Mouse (Mus musculus) intestine, embryonic 14.5 days (tissue): ENCODE results near the gene 3110018I06Rik. TPM values are rescaled to one million over a fixed set of nuclear protein-coding genes. Genes with fewer than 3 reads are reported as not detected.
A peak's percentile ranks its signal among the peaks of the same experiment; 100 is the strongest.

ENCODE experiments used
- ATAC-seq: fragments of 200-750 bp; cut with Nextera tagmentation; replicated peaks from 2 replicates; pipeline ENCODE4 v1.8.0; 2017; ENCODE audit warnings: low read depth, moderate number of reproducible peaks, moderate TSS enrichment, moderate library complexity; ENCODE audit not compliant: low FRiP score, low TSS enrichment
- DNase-seq: peaks from one replicate; pipeline ENCODE4 v3.0.0-alpha.2; 2018; ENCODE audit warnings: low spot score
- H3K27ac ChIP-seq: fragments of 300-500 bp; sonication (generic); 2 replicates; pipeline ENCODE4 v1.5.1; 2014; ENCODE audit warnings: low read depth, mild to moderate bottlenecking, control low read depth
- H3K27me3 ChIP-seq: fragments of 300-500 bp; sonication (generic); replicated peaks from 2 replicates; pipeline ENCODE4 v1.6.1; 2014; ENCODE audit warnings: low read length, control low read depth; ENCODE audit not compliant: control insufficient read depth, insufficient read depth
- H3K36me3 ChIP-seq: fragments of 300-500 bp; sonication (generic); 2 replicates; pipeline ENCODE4 v1.6.1; 2014; ENCODE audit warnings: low read length, control low read depth; ENCODE audit not compliant: control insufficient read depth, insufficient read depth
- H3K4me1 ChIP-seq: fragments of 300-500 bp; sonication (generic); replicated peaks from 2 replicates; pipeline ENCODE4 v1.6.1; 2014; ENCODE audit warnings: low read length, control low read depth, mixed read lengths; ENCODE audit not compliant: control insufficient read depth, insufficient read depth
- H3K4me2 ChIP-seq: fragments of 300-500 bp; sonication (generic); 2 replicates; pipeline ENCODE4 v1.6.1; 2014; ENCODE audit warnings: low read length
- H3K4me3 ChIP-seq: fragments of 300-500 bp; sonication (generic); 2 replicates; pipeline ENCODE4 v1.5.1; 2014; ENCODE audit warnings: low read depth, low read length, control low read depth, mixed read lengths
- H3K9ac ChIP-seq: fragments of 300-500 bp; sonication (generic); 2 replicates; pipeline ENCODE4 v1.6.1; 2014; ENCODE audit warnings: mild to moderate bottlenecking, low read length
- H3K9me3 ChIP-seq: fragments of 300-500 bp; sonication (generic); 2 replicates; pipeline ENCODE4 v1.6.1; 2016; ENCODE audit warnings: low read length, control low read depth; ENCODE audit not compliant: control insufficient read depth
- WGBS: fragments of 180-500 bp; shearing (Covaris S2); extraction: QIAGEN DNeasy Blood & Tissue Kit; methylation state at CpG from one replicate; pipeline ENCODE4 v1.1.7; 2014; 5-methylcytosine and 5-hydroxymethylcytosine counted together
- polyA plus RNA-seq: library from polyadenylated mRNA; unstranded; fragments of >200 nt; fragmentation: Nextera tagmentation; extraction: Ambion mirVana; gene quantifications from 2 replicates; pipeline ENCODE4 v1.2.1, GENCODE M21; 2014

3110018I06Rik gene
- polyA plus RNA-seq = not detected in 2 replicates

DNA sequence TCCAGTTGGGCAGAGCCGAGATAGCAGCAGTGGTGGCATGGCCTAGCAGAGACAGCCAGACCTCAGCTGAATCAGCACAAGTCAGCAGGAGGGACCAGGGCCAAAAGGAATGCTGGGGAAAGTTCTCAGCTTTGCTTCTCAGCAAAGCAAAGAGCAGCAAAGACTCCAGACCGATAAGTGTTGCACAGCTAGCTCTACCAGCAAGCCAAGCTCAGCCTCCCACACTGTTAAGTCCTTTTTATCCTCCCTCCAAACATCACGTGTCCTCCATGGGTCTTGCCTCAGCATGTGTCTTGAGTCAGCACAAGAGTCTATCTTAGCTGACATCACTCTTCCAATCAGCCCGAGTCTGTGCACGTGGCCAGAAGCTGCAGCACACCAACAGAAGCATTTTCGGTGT, at the start of gene 3110018I06Rik:
Gene 3110018I06Rik (plus strand): TSS at position 262 of the 400 bp plus-strand sequence.
- H3K36me3 ChIP-seq = no peaks in the 10 kb centered on the region
- no peaks in the 10 kb centered on the region for H3K27me3 ChIP-seq
- no peaks in the 10 kb centered on the region for H3K4me1 ChIP-seq
- ATAC-seq (no peak), DNase-seq (no peak)
- H3K9ac ChIP-seq = no peak within 1 kb of the TSS
- no peak within 1 kb of the TSS for H3K4me2 ChIP-seq
- no peak within 1 kb of the TSS for H3K4me3 ChIP-seq
- no peak within 1 kb of the TSS for H3K27ac ChIP-seq
- H3K9me3 ChIP-seq = 0 out of 2 replicates have a peak, but pooled peaks cover 7% of the 10 kb centered on the region
- WGBS = 82% methylated on average over 6 of the region's 6 CpGs

GRCm38 (mm10) chr12:107444681-107445080, 43.8 kb upstream of the 3110018I06Rik start:
- no peak for ATAC-seq
- no peak for DNase-seq
- H3K4me1 ChIP-seq = no peaks in the 10 kb centered on the region
- H3K4me3 ChIP-seq = no peak overlapping the region
- WGBS = 82% methylated on average over 7 of the region's 7 CpGs
- no peak overlapping the region for H3K27ac ChIP-seq
- H3K4me2 ChIP-seq = no peak overlapping the region
- no peak overlapping the region for H3K9ac ChIP-seq
- H3K27me3 ChIP-seq = no peaks in the 10 kb centered on the region
- no peaks in the 10 kb centered on the region for H3K36me3 ChIP-seq
- no peaks in the 10 kb centered on the region for H3K9me3 ChIP-seq

- no peaks in the 10 kb centered on the region for H3K4me1 ChIP-seq
- 71% methylated on average over 9 of the region's 9 CpGs for WGBS
- no peak for ATAC-seq
- H3K27me3 ChIP-seq = no peaks in the 10 kb centered on the region
- H3K4me2 ChIP-seq = no peak overlapping the region
- no peak overlapping the region for H3K27ac ChIP-seq
- H3K36me3 ChIP-seq = no peaks in the 10 kb centered on the region
- H3K9ac ChIP-seq = no peak overlapping the region
- DNase-seq = no peak
- H3K9me3 ChIP-seq = no peaks in the 10 kb centered on the region
- no peak overlapping the region for H3K4me3 ChIP-seq
These were observed 30.6 kb upstream of the 3110018I06Rik start for GRCm38 (mm10) chr12:107457835-107458234.

DNA sequence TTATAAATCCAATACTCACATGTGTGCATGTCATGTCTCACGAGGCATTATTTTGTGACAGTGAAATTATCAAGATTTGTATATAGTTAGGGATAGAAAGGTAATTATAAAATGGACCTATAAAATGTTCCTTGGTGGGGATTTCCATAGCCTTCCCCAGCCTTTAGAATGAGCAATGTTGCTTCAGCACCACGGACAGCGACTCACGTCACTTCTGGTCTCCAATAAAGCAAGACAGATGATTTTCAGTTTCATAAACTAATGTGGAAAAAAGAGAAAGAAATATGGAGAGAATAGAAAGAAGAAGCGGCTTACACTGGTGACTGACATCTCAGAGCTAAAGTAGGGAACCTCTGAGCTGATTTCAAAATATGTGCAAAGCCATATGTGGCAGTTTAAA, 23.7 kb upstream of the 3110018I06Rik start:
- H3K4me2 ChIP-seq = no peak overlapping the region
- no peaks in the 10 kb centered on the region for H3K9me3 ChIP-seq
- WGBS = 6% methylated on average over 5 of the region's 5 CpGs
- H3K27ac ChIP-seq = no peak overlapping the region
- ATAC-seq = no peak
- H3K4me1 ChIP-seq = no peaks in the 10 kb centered on the region
- H3K36me3 ChIP-seq = no peaks in the 10 kb centered on the region
- no peak overlapping the region for H3K9ac ChIP-seq
- no peak overlapping the region for H3K4me3 ChIP-seq
- no peaks in the 10 kb centered on the region for H3K27me3 ChIP-seq
- peak; percentile 91 for DNase-seq

- Histone ChIP-seq H3K4me3 (no peak overlapping the region), H3K4me2 (no peak overlapping the region), H3K9ac (no peak overlapping the region), H3K9me3 (no peaks in the 10 kb centered on the region), H3K36me3 (no peaks in the 10 kb centered on the region), H3K4me1 (no peaks in the 10 kb centered on the region), H3K27me3 (no peaks in the 10 kb centered on the region), H3K27ac (no peak overlapping the region)
- WGBS = 62% methylated on average over 12 of the region's 12 CpGs
- ATAC-seq (no peak), DNase-seq (no peak)
These were observed 11.8 kb upstream of the 3110018I06Rik start for GRCm38 (mm10) chr12:107476441-107477291.

DNA sequence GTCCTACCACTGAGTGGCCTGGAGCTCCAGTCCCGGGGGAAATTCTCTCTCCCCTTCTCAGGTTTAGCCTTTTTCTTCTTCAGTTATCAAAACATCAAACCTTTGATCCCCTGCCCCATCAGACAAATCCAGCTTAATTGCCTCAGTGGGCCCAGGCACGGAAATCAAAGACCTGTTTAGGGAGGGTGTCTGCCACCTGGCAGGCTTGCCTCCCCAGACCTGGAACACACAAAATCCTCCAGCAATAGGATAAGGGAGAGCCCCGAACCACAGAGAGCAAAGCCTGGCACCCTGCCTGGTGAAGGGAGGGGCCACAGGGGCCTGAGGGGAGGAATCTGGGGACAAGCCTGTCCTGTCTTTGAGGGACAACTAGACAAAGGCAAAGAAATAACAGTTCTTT, 9.1 kb upstream of the 3110018I06Rik start:
- ATAC-seq (no peak), DNase-seq (no peak)
- WGBS = 13% methylated on average over 3 of the region's 3 CpGs

DNA sequence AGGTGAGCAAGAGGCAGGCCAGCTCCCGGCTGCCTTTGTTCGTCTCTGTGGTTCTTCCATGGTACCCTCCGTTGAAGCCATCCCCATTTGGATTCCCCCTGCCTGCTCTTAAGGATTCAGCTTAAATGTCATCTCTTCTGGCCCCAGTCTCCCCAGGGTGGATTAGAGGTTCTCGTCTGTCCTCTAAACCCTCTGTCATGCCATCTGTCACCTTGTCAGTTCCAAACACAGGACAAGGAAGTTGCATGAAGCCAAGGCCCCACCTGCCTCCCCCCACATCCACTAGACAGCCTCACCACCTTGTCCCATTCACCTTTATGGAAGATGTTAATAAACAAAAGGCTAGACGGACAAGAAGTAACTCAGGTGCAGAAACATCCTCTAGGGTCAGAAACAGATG, 5.4 kb upstream of the 3110018I06Rik start:
- 80% methylated on average over 5 of the region's 5 CpGs for whole genome bisulfite sequencing
- ATAC-seq (no peak), DNase-seq (no peak)
- Histone ChIP-seq H3K36me3 (no peaks in the 10 kb centered on the region), H3K9ac (no peak overlapping the region), H3K27me3 (no peaks in the 10 kb centered on the region), H3K27ac (no peak overlapping the region), H3K4me1 (no peaks in the 10 kb centered on the region), H3K4me2 (no peak overlapping the region), H3K9me3 (0 out of 2 replicates have a peak, but pooled peaks cover 7% of the 10 kb centered on the region), H3K4me3 (no peak overlapping the region)

More for the DNA sequence above, 9.1 kb upstream of the 3110018I06Rik start:
- Histone ChIP-seq H3K9me3 (no peaks in the 10 kb centered on the region), H3K4me2 (no peak overlapping the region), H3K4me3 (no peak overlapping the region), H3K9ac (no peak overlapping the region), H3K27ac (no peak overlapping the region), H3K27me3 (no peaks in the 10 kb centered on the region), H3K36me3 (no peaks in the 10 kb centered on the region), H3K4me1 (no peaks in the 10 kb centered on the region)

- no peak overlapping the region for H3K4me3 ChIP-seq
- no peak overlapping the region for H3K27ac ChIP-seq
- no peak overlapping the region for H3K4me2 ChIP-seq
- ATAC-seq (no peak), DNase-seq (no peak)
- H3K9ac ChIP-seq = no peak overlapping the region
- no peaks in the 10 kb centered on the region for H3K27me3 ChIP-seq
- H3K4me1 ChIP-seq = no peaks in the 10 kb centered on the region
- WGBS = 69% methylated on average over 1 of the region's 1 CpGs
- no peaks in the 10 kb centered on the region for H3K36me3 ChIP-seq
- 0 out of 2 replicates have a peak, but pooled peaks cover 7% of the 10 kb centered on the region for H3K9me3 ChIP-seq
These were observed 2.9 kb downstream of the 3110018I06Rik start for GRCm38 (mm10) chr12:107491344-107491743.

- Histone ChIP-seq H3K4me2 (no peak overlapping the region), H3K27me3 (no peaks in the 10 kb centered on the region), H3K4me1 (no peaks in the 10 kb centered on the region), H3K9me3 (no peaks in the 10 kb centered on the region), H3K27ac (no peak overlapping the region), H3K9ac (no peak overlapping the region), H3K36me3 (no peaks in the 10 kb centered on the region), H3K4me3 (no peak overlapping the region)
- ATAC-seq (no peak), DNase-seq (no peak)
- 79% methylated on average over 5 of the region's 5 CpGs for WGBS
These were observed 8.5 kb downstream of the 3110018I06Rik start for GRCm38 (mm10) chr12:107496924-107497323.
